Mouse (Mus musculus) intestine, embryonic 14.5 days (tissue): ENCODE results near the gene Cant1. TPM values are rescaled to one million over a fixed set of nuclear protein-coding genes. Genes with fewer than 3 reads are reported as not detected.
"Not testable (repeated sequence)": the region's sequence is repeated elsewhere in the genome, so short reads cannot be mapped to it uniquely, and the experiment has no call there.

Experiments used
- ATAC-seq: fragments of 200-750 bp; cut with Nextera tagmentation; replicated peaks from 2 replicates; pipeline ENCODE4 v1.8.0; 2017; ENCODE audit warnings: low read depth, moderate number of reproducible peaks, moderate TSS enrichment, moderate library complexity; ENCODE audit not compliant: low FRiP score, low TSS enrichment
- DNase-seq: peaks from one replicate; pipeline ENCODE4 v3.0.0-alpha.2; 2018; ENCODE audit warnings: low spot score
- H3K27ac ChIP-seq: fragments of 300-500 bp; sonication (generic); 2 replicates; pipeline ENCODE4 v1.5.1; 2014; ENCODE audit warnings: low read depth, mild to moderate bottlenecking, control low read depth
- H3K27me3 ChIP-seq: fragments of 300-500 bp; sonication (generic); replicated peaks from 2 replicates; pipeline ENCODE4 v1.6.1; 2014; ENCODE audit warnings: low read length, control low read depth; ENCODE audit not compliant: control insufficient read depth, insufficient read depth
- H3K36me3 ChIP-seq: fragments of 300-500 bp; sonication (generic); 2 replicates; pipeline ENCODE4 v1.6.1; 2014; ENCODE audit warnings: low read length, control low read depth; ENCODE audit not compliant: control insufficient read depth, insufficient read depth
- H3K4me1 ChIP-seq: fragments of 300-500 bp; sonication (generic); replicated peaks from 2 replicates; pipeline ENCODE4 v1.6.1; 2014; ENCODE audit warnings: low read length, control low read depth, mixed read lengths; ENCODE audit not compliant: control insufficient read depth, insufficient read depth
- H3K4me2 ChIP-seq: fragments of 300-500 bp; sonication (generic); 2 replicates; pipeline ENCODE4 v1.6.1; 2014; ENCODE audit warnings: low read length
- H3K4me3 ChIP-seq: fragments of 300-500 bp; sonication (generic); 2 replicates; pipeline ENCODE4 v1.5.1; 2014; ENCODE audit warnings: low read depth, low read length, control low read depth, mixed read lengths
- H3K9ac ChIP-seq: fragments of 300-500 bp; sonication (generic); 2 replicates; pipeline ENCODE4 v1.6.1; 2014; ENCODE audit warnings: mild to moderate bottlenecking, low read length
- H3K9me3 ChIP-seq: fragments of 300-500 bp; sonication (generic); 2 replicates; pipeline ENCODE4 v1.6.1; 2016; ENCODE audit warnings: low read length, control low read depth; ENCODE audit not compliant: control insufficient read depth
- WGBS: fragments of 180-500 bp; shearing (Covaris S2); extraction: QIAGEN DNeasy Blood & Tissue Kit; methylation state at CpG from one replicate; pipeline ENCODE4 v1.1.7; 2014; 5-methylcytosine and 5-hydroxymethylcytosine counted together
- polyA plus RNA-seq: library from polyadenylated mRNA; unstranded; fragments of >200 nt; fragmentation: Nextera tagmentation; extraction: Ambion mirVana; gene quantifications from 2 replicates; pipeline ENCODE4 v1.2.1, GENCODE M21; 2014

Gene Cant1
- polyA plus RNA-seq, 1 experiment from 2014 or later: 32.9 TPM

GRCm38 (mm10) chr11:118400566-118400936 lies 18.3 kb downstream of the Cant1 start:
- Histone ChIP-seq H3K9ac (peak overlapping the region; percentile 27; the same call in 1 of the 2 replicates), H3K27me3 (no peaks in the 10 kb centered on the region), H3K4me1 (peaks cover 29% of the 10 kb centered on the region), H3K4me2 (peak overlapping the region; percentile 46), H3K36me3 (peaks cover 10% of the 10 kb centered on the region), H3K27ac (peak overlapping the region; percentile 77), H3K9me3 (no peaks in the 10 kb centered on the region), H3K4me3 (peak overlapping the region; percentile 22; the same call in 1 of the 2 replicates)
- DNase-seq (peak; percentile 64), ATAC-seq (peak; percentile 37)
- 11% methylated on average over 6 of the region's 6 CpGs for WGBS

- H3K4me3 ChIP-seq: peak overlapping the region; percentile 22; the same call in 1 of the 2 replicates
- 57% methylated on average over 5 of the region's 5 CpGs for WGBS
- DNase-seq: peak; percentile 57
- H3K9me3 ChIP-seq: no peaks in the 10 kb centered on the region
- peaks cover 10% of the 10 kb centered on the region for H3K36me3 ChIP-seq
- ATAC-seq: no peak
- H3K9ac ChIP-seq: 0 out of 2 replicates have a peak overlapping the region, but pooled peaks have one; percentile 20
- no peaks in the 10 kb centered on the region for H3K27me3 ChIP-seq
- peak overlapping the region; percentile 77 for H3K27ac ChIP-seq
- peak overlapping the region; percentile 46 for H3K4me2 ChIP-seq
- peaks cover 29% of the 10 kb centered on the region for H3K4me1 ChIP-seq
Observed at GRCm38 (mm10) chr11:118399891-118400565, 18.9 kb downstream of the Cant1 start.

GRCm38 (mm10) chr11:118397806-118398530 lies 20.9 kb downstream of the Cant1 start:
- ATAC-seq: no peak
- WGBS: 92% methylated on average over 26 of the region's 26 CpGs
- no peak overlapping the region for H3K27ac ChIP-seq
- H3K36me3 ChIP-seq: peaks cover 12% of the 10 kb centered on the region
- no peak overlapping the region for H3K4me2 ChIP-seq
- no peak overlapping the region for H3K4me3 ChIP-seq
- no peak overlapping the region for H3K9ac ChIP-seq
- no peaks in the 10 kb centered on the region for H3K9me3 ChIP-seq
- peaks cover 29% of the 10 kb centered on the region for H3K4me1 ChIP-seq
- DNase-seq: no peak
- no peaks in the 10 kb centered on the region for H3K27me3 ChIP-seq

DNA sequence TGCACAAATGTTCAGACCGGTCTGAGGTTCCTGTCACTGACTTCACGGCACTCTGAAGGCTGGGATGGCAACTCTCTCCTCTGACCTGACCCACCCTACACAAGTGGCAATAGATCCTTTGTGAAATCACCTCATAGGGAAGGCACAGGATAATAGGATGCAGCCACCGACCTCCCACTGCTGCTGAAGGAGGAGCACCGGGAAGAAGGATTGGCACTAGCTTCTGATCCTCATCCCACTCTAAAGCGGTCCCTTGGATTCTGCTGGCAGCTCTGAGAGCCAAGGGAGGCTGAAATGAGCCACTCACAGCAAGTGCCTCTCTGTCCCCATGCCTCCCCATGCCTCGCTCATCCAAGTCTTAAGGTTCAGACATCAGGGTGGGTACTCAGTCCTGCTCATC lies 24.3 kb downstream of the Cant1 start:
- Histone ChIP-seq H3K4me1 (no peaks in the 10 kb centered on the region), H3K27ac (no peak overlapping the region), H3K4me2 (no peak overlapping the region), H3K27me3 (no peaks in the 10 kb centered on the region), H3K4me3 (no peak overlapping the region), H3K9ac (no peak overlapping the region), H3K9me3 (no peaks in the 10 kb centered on the region), H3K36me3 (peaks cover 17% of the 10 kb centered on the region)
- no peak for ATAC-seq
- no peak for DNase-seq
- 61% methylated on average over 6 of the region's 6 CpGs for WGBS

GRCm38 (mm10) chr11:118393991-118394390 lies 24.9 kb downstream of the Cant1 start:
- H3K4me1 ChIP-seq: no peaks in the 10 kb centered on the region
- ATAC-seq (no peak), DNase-seq (no peak)
- no peak overlapping the region for H3K4me2 ChIP-seq
- H3K9ac ChIP-seq: no peak overlapping the region
- peaks cover 17% of the 10 kb centered on the region for H3K36me3 ChIP-seq
- H3K27ac ChIP-seq: no peak overlapping the region
- WGBS: 66% methylated on average over 5 of the region's 5 CpGs
- H3K27me3 ChIP-seq: no peaks in the 10 kb centered on the region
- H3K4me3 ChIP-seq: no peak overlapping the region
- no peaks in the 10 kb centered on the region for H3K9me3 ChIP-seq

GRCm38 (mm10) chr11:118387816-118388215 lies 31.1 kb downstream of the Cant1 start:
- H3K27ac ChIP-seq, ATAC-seq: not testable (repeated sequence)
- WGBS: 90% methylated on average over 13 of the region's 13 CpGs

DNA sequence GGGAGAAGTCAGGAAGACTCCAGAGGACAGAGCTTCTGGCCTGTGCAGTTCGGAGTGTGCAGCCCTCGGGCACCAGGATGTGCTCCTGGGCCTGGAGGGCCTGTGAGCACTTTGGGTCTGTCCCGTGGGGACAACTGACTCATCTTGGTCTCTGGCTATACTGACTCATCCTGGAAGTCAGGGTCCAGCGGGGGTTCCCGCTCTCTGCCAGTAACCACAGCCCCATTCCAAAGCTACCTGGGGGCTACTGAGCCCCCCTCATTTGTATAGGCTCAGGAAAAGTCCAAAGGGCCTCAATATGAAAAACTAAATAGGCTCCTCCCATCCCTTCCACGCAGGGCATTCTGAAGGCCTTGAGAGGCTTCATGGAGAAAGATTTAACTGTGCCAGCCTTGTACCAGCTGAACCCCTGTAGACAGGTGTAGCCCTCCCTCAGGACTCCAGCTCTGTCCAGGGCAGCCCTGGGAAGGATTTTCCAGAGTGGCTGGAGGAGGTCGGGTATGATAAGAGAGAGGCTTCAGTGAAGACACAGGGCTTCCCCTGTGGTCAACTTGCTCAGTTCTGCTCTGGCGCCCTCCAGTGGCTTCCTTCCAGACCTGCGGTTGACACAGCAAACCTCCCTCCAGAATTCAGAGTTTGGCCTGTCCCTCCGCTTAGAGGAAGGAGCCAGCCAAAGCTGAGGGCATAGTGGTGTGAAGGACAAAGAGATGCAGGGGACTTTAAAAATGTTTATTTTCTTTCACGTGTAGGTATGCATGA lies 39.5 kb downstream of the Cant1 start:
- ATAC-seq: 0 out of 2 replicates have a peak, but pooled peaks have one; percentile 43
- Histone ChIP-seq H3K4me3 (no peak overlapping the region), H3K4me2 (no peak overlapping the region), H3K36me3 (no peaks in the 10 kb centered on the region), H3K9ac (no peak overlapping the region), H3K4me1 (peaks cover 7% of the 10 kb centered on the region; the same call in 1 of the 2 replicates), H3K27ac (no peak overlapping the region), H3K9me3 (no peaks in the 10 kb centered on the region), H3K27me3 (no peaks in the 10 kb centered on the region)
- peak; percentile 91 for DNase-seq
- WGBS: 40% methylated on average over 11 of the region's 11 CpGs

More at GRCm38 (mm10) chr11:118387816-118388215, 31.1 kb downstream of the Cant1 start:
- not testable (repeated sequence) for DNase-seq, H3K9me3 ChIP-seq, H3K4me2 ChIP-seq, H3K9ac ChIP-seq, H3K36me3 ChIP-seq, H3K27me3 ChIP-seq, H3K4me1 ChIP-seq, H3K4me3 ChIP-seq

DNA sequence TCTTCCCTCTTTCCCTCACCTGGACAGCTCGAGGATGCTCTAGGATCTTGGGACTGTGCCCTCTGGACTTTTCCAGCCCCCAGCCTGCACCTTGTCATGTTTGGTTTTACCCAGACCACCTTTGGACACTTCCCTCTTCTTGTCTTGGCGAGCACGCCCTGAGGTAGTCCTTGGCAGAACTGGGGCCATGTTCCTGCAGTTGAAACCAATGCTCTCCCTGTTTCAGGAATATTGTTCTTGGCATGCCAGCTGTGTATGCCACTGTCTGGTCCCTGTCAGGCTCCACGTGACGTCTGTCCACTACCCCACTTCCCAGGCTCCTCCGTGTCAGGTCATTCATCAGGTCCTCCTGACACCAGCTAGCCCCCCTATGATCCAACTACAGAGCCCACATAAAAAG lies 40.2 kb downstream of the Cant1 start:
- WGBS: 82% methylated on average over 6 of the region's 6 CpGs
- Histone ChIP-seq H3K27me3 (no peaks in the 10 kb centered on the region), H3K9me3 (no peaks in the 10 kb centered on the region), H3K9ac (no peak overlapping the region), H3K4me2 (no peak overlapping the region), H3K4me1 (peaks cover 7% of the 10 kb centered on the region; the same call in 1 of the 2 replicates), H3K36me3 (no peaks in the 10 kb centered on the region), H3K27ac (no peak overlapping the region), H3K4me3 (no peak overlapping the region)
- ATAC-seq (0 out of 2 replicates have a peak, but pooled peaks have one; percentile 19), DNase-seq (no peak)
